Mouse (Mus musculus): ENCODE measurements around the gene Trak1. TPM values are rescaled to one million over a fixed set of nuclear protein-coding genes. Genes with fewer than 3 reads are reported as not detected.
A peak's percentile ranks its signal among the peaks of the same experiment; 100 is the strongest.
"Not testable (repeated sequence)": the region's sequence is repeated elsewhere in the genome, so short reads cannot be mapped to it uniquely, and the experiment has no call there.

The Trak1 gene
- total and polyA plus RNA-seq, 2 experiments from 2014 or later = 61.8 to 116 TPM

DNA sequence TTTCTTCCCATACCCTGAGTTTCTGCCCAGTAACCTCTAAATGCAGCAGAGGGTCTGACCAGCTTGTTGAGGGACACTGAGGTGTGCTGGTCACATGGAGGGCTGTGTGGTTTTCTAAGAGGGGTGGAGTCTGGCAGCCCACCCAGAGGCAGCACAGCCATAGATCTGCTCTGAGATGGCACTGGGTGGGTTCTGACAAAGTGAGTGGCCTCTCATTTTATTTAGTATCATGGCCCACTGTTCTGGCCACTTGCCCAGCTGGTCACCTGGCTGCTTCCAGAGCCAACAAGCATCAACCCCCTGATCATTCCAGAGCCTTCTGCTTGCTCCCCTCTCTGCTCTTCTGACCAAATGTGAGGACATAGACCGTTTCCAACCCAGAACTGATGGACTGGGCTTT is 144.8 kb downstream of the Trak1 start:
- Histone ChIP-seq H3K4me1 (ENCODE audit: insufficient read depth) (no peaks in the 10 kb centered on the region), H3K4me3 (ENCODE audit: low read depth, low read length) (no peak overlapping the region), H3K27ac (ENCODE audit: low read depth, low read length) (no peak overlapping the region), H3K27me3 (ENCODE audit: insufficient read depth, low read length) (no peaks in the 10 kb centered on the region), H3K4me2 (ENCODE audit: low read depth) (no peak overlapping the region), H3K9ac (no peak overlapping the region), H3K36me3 (ENCODE audit: insufficient read depth) (peaks cover 46% of the 10 kb centered on the region), H3K9me3 (ENCODE audit: low read length) (no peaks in the 10 kb centered on the region)
- ATAC-seq (no peak), DNase-seq (no peak)
- TF ChIP-seq CTCF (IDR thresholded peaks at IDR 0.05; ENCODE audit: low read depth) = no peak
- WGBS = 82% methylated on average over 1 of the region's 1 CpGs

- no peak overlapping the region for H3K4me2 ChIP-seq (ENCODE audit: low read depth)
- H3K4me3 ChIP-seq (ENCODE audit: low read depth, low read length) = no peak overlapping the region
- H3K27ac ChIP-seq (ENCODE audit: low read depth, low read length) = 0 out of 2 replicates have a peak overlapping the region, but pooled peaks have one; percentile 9
- no peaks in the 10 kb centered on the region for H3K27me3 ChIP-seq (ENCODE audit: insufficient read depth, low read length)
- H3K4me1 ChIP-seq (ENCODE audit: insufficient read depth) = no peaks in the 10 kb centered on the region
- DNase-seq = no peak
- TF ChIP-seq CTCF (IDR thresholded peaks at IDR 0.05; ENCODE audit: low read depth) = no peak
- no peak overlapping the region for H3K9ac ChIP-seq
- peaks cover 63% of the 10 kb centered on the region for H3K36me3 ChIP-seq (ENCODE audit: insufficient read depth)
- 71% methylated on average over 31 of the region's 31 CpGs for WGBS
- peak; percentile 34; the same call in 1 of the 2 replicates for ATAC-seq
- H3K9me3 ChIP-seq (ENCODE audit: low read length) = no peaks in the 10 kb centered on the region
These were observed 146.5 kb downstream of the Trak1 start for GRCm38 (mm10) chr9:121443696-121444366.

DNA sequence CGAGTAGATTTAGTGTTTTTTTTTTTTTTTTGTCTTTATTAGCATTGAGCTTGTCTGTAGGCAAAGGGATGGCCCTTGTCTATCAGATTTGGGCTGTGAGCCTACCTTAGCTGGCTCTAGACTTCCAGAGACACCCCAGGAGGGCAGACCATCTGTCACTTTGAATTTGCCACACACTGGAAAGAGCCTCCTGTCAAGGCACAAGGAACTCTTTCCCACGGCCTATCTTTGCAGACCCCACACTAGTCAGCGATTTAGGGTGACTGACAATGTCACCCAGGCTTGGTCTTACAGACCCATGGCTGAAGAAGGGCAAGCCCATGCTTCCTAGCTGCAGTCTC is 147.0 kb downstream of the Trak1 start:
- no peak for ATAC-seq
- Histone ChIP-seq H3K4me3 (ENCODE audit: low read depth, low read length) (no peak overlapping the region), H3K4me1 (ENCODE audit: insufficient read depth) (no peaks in the 10 kb centered on the region), H3K9ac (no peak overlapping the region), H3K36me3 (ENCODE audit: insufficient read depth) (peaks cover 68% of the 10 kb centered on the region), H3K9me3 (ENCODE audit: low read length) (no peaks in the 10 kb centered on the region), H3K27me3 (ENCODE audit: insufficient read depth, low read length) (no peaks in the 10 kb centered on the region), H3K4me2 (ENCODE audit: low read depth) (no peak overlapping the region), H3K27ac (ENCODE audit: low read depth, low read length) (0 out of 2 replicates have a peak overlapping the region, but pooled peaks have one; percentile 9)
- WGBS = 53% methylated on average over 3 of the region's 3 CpGs
- DNase-seq = no peak
- no peak for TF ChIP-seq CTCF (IDR thresholded peaks at IDR 0.05; ENCODE audit: low read depth)

DNA sequence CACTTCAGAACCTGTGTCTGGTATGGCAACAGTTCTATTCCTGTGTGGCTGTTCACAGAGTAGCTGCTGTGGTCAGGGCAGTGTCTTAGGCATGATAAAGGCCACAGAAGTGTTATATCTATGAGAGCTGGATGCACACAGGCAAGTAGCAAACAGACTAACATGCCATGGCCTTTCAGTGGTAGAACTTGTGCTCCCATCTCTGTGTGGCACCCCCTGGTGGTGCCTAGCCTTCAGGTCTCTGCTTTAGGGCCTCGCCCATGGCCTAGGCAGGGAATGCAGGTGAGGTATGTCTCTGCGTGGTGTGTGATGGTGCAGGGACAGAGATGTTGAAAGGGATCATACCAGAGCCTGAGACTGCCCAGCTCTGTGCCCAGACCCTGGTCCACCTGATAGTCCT is 148.1 kb downstream of the Trak1 start:
- no peaks in the 10 kb centered on the region for H3K9me3 ChIP-seq (ENCODE audit: low read length)
- H3K4me2 ChIP-seq (ENCODE audit: low read depth) = no peak overlapping the region
- WGBS = 84% methylated on average over 2 of the region's 2 CpGs
- H3K4me3 ChIP-seq (ENCODE audit: low read depth, low read length) = no peak overlapping the region
- no peaks in the 10 kb centered on the region for H3K27me3 ChIP-seq (ENCODE audit: insufficient read depth, low read length)
- H3K9ac ChIP-seq = no peak overlapping the region
- TF ChIP-seq CTCF (IDR thresholded peaks at IDR 0.05; ENCODE audit: low read depth) = peak; percentile 65
- DNase-seq = peak; percentile 30
- 0 out of 2 replicates have a peak, but pooled peaks have one; percentile 15 for ATAC-seq
- H3K4me1 ChIP-seq (ENCODE audit: insufficient read depth) = no peaks in the 10 kb centered on the region
- H3K36me3 ChIP-seq (ENCODE audit: insufficient read depth) = peaks cover 78% of the 10 kb centered on the region
- no peak overlapping the region for H3K27ac ChIP-seq (ENCODE audit: low read depth, low read length)

DNA sequence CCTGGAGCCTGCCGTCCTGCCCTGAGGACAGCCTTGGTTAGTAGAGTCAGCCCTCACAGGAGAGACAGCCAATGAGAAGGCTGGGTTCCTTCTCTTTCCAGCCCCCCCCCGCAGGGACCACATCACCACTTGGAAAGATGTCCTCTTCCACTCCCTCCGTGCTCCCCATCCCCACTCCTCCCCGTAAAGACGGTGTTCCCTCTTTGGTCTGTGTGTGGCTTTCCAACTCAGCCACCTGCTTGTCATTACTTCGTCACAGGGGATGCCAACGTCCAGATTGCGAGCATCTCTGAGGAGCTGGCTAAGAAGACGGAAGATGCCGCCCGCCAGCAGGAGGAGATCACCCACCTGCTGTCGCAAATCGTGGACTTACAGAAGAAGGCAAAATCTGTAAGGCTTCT is 149.1 kb downstream of the Trak1 start:
- Histone ChIP-seq H3K27ac (ENCODE audit: low read depth, low read length) (no peak overlapping the region), H3K4me3 (ENCODE audit: low read depth, low read length) (no peak overlapping the region), H3K4me1 (ENCODE audit: insufficient read depth) (no peaks in the 10 kb centered on the region), H3K9me3 (ENCODE audit: low read length) (no peaks in the 10 kb centered on the region), H3K36me3 (ENCODE audit: insufficient read depth) (peaks cover 89% of the 10 kb centered on the region), H3K9ac (no peak overlapping the region), H3K27me3 (ENCODE audit: insufficient read depth, low read length) (no peaks in the 10 kb centered on the region), H3K4me2 (ENCODE audit: low read depth) (no peak overlapping the region)
- 59% methylated on average over 13 of the region's 13 CpGs for WGBS
- DNase-seq (peak; percentile 72), ATAC-seq (peak; percentile 42; the same call in 1 of the 2 replicates)
- no peak for TF ChIP-seq CTCF (IDR thresholded peaks at IDR 0.05; ENCODE audit: low read depth)

DNA sequence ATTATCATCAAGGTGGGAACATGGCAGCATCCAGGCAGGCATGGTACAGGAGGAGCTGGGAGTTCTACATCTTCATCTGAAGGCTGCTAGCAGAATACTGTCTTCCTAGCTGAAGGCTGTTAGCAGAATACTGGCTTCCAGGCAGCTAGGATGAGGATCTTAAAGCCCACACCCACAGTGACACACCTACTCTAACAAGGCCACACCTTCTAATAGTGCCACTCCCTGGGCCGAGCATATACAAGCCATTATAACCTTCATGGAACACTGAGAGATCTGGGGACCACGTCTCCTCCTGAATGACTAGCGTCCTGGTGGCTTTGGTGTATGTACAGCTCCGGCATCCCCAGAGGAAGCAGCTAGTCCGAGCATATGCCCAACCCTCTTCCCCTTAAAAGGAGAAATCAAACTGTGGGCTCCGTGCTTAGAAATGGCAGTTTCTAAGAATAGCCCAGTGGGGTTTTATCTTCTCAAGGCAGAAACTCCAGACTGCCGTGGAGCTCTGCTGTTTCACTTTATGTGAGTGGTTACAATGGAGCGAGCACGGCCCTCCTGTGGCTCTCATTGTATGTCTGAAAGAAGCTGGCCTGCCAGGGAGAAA is 155.1 kb downstream of the Trak1 start:
- DNase-seq (peak; percentile 42), ATAC-seq (peak; percentile 61)
- peak overlapping the region; percentile 57 for H3K27ac ChIP-seq (ENCODE audit: low read depth, low read length)
- not testable (repeated sequence) for H3K9me3 ChIP-seq (ENCODE audit: low read length); H3K27me3 ChIP-seq (ENCODE audit: insufficient read depth, low read length); H3K4me2 ChIP-seq (ENCODE audit: low read depth); H3K4me1 ChIP-seq (ENCODE audit: insufficient read depth); H3K4me3 ChIP-seq (ENCODE audit: low read depth, low read length); H3K9ac ChIP-seq
- 37% methylated on average over 9 of the region's 9 CpGs for whole genome bisulfite sequencing
- peaks cover 91% of the 10 kb centered on the region for H3K36me3 ChIP-seq (ENCODE audit: insufficient read depth)

DNA sequence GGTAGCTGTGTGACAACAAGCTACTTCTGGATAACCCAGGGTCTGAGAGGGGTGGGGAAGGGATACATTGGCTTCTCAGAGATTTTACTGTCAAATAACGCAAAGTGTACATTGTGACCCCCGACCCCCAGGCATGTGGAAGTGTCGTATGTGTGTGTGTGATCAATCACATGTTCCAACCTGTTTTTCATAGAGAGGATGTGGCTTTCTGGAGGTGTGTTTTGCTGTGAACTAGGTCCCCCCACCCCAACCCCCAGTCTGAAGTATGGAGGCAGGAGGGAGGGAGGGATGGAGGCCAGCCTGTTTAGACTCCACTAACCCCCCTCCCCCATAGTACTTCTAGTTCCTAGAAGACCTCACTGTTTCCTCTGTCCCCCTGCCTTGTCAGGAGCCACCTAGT is 157.6 kb downstream of the Trak1 start:
- TF ChIP-seq CTCF (IDR thresholded peaks at IDR 0.05; ENCODE audit: low read depth) = no peak
- WGBS = 88% methylated on average over 3 of the region's 3 CpGs
- Histone ChIP-seq H3K36me3 (ENCODE audit: insufficient read depth) (peaks cover 87% of the 10 kb centered on the region), H3K27ac (ENCODE audit: low read depth, low read length) (no peak overlapping the region), H3K4me1 (ENCODE audit: insufficient read depth) (no peaks in the 10 kb centered on the region), H3K4me3 (ENCODE audit: low read depth, low read length) (no peak overlapping the region), H3K27me3 (ENCODE audit: insufficient read depth, low read length) (no peaks in the 10 kb centered on the region), H3K4me2 (ENCODE audit: low read depth) (no peak overlapping the region), H3K9me3 (ENCODE audit: low read length) (no peaks in the 10 kb centered on the region), H3K9ac (no peak overlapping the region)
- DNase-seq (no peak), ATAC-seq (no peak)
